Mouse (Mus musculus): ENCODE measurements around the gene Gm11084. TPM values are rescaled to one million over a fixed set of nuclear protein-coding genes. Genes with fewer than 3 reads are reported as not detected.
"Not testable (repeated sequence)": the region's sequence is repeated elsewhere in the genome, so short reads cannot be mapped to it uniquely, and the experiment has no call there.

Gene Gm11084
- polyA plus RNA-seq (2016; fragmentation: Nextera tagmentation; extraction: Ambion mirVana) = not detected in 2 replicates

DNA sequence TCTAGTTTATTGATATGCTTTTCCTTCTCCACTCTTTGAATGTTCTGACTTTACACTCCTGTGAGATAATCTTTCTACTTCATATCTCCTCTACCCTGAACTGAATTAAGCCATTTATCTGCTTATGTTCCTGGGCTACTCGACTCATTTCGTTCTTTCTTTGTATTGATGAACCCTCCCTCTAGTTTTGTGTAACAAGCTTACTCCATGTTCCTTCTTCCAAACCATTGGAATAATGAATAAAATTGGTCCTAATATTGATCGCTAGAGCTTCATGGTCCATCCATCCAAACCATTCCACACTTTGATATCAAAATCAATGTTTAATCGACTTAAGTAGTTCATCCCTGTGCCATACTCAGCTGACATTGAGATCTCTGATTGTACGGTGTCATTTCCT lies at the start of gene Gm11084:
Gene Gm11084 (minus strand): TSS at position 101 of the 400 bp plus-strand sequence.
- WGBS = 93% methylated on average over 5 of the region's 5 CpGs
- no peak within 1 kb of the TSS for H3K4me3 ChIP-seq
- H3K9me3 ChIP-seq = peaks cover 7% of the 10 kb centered on the region
- ATAC-seq (ENCODE audit: low FRiP score, low read depth) = no peak
- no peaks in the 10 kb centered on the region for H3K27me3 ChIP-seq (replicated peaks)
- no peaks in the 10 kb centered on the region for H3K4me1 ChIP-seq
- no peak within 1 kb of the TSS for H3K4me2 ChIP-seq (replicated peaks)
- no peak within 1 kb of the TSS for H3K9ac ChIP-seq
- no peak within 1 kb of the TSS for H3K27ac ChIP-seq
- H3K36me3 ChIP-seq = peaks cover 6% of the 10 kb centered on the region; the same call in 1 of the 2 replicates

DNA sequence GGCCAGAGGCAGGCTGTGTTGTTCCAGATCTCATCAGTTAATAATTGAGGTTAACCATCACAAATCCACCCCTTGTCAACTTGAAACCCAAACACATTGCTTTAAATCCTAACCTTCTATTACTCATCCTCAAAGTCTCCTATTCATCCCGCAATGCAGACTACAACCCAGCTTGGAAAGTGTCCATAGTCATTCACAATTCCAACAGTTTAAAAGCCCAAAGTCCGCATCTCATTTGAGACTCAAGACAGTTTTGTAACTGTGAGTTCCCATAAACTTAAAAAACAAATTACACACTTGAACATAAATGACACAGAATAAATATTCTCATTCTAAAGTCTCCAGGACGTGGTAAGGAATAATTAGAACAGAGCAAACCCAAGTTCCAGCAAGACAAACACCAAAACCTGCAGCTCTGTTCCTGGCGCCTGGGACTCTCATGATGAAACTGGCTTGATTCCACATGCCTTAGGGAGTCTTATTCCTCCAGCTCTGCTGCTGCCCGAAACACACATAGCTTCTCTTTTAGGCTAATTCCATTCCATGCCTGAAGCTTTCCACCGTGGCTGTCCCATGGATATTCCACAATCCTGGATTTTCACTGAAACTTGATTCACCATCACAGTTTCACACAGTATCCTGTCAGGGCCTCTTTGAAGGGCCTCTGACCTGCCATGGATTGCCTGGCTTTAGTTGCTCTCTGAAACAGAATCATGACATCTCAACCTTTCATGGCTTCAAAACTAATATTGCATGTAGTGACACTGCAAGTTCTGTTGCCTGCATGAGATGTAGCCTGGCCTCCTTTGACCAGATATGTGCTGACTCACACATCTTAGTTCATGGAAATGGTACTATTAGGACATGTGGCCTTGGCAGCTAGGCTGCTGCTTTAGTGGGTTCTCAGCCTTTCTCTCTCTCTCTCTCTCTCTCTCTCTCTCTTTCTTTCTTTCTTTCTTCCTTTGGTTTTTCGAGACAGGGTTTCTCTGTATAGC lies 44.8 kb upstream of the Gm11084 start:
- no peak for ATAC-seq (ENCODE audit: low FRiP score, low read depth)
- H3K9ac ChIP-seq = no peak overlapping the region

DNA sequence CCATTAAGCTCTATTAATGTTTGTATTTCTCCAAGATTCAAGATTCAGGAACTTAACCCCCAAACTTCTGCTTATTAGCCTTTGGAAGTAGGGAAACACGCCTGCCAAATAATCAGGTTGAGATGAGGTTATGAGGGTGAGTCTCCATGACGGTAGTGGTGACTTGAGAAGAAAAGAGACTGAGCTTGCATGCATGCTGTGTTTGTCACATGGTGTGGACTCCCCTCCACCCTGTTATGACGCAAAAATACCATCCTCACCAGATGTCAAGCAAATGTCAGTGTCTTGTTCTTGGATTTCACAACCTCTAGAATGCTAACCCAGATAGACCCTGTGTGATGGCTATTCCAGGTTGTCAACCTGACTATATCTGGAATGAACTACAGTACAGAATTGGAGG lies 43.3 kb upstream of the Gm11084 start:
- Histone ChIP-seq H3K9me3 (no peaks in the 10 kb centered on the region), H3K36me3 (no peaks in the 10 kb centered on the region), H3K4me2 (replicated peaks) (no peak overlapping the region), H3K4me1 (no peaks in the 10 kb centered on the region), H3K9ac (no peak overlapping the region), H3K4me3 (no peak overlapping the region), H3K27ac (no peak overlapping the region), H3K27me3 (replicated peaks) (no peaks in the 10 kb centered on the region)
- WGBS = 91% methylated on average over 3 of the region's 3 CpGs
- no peak for ATAC-seq (ENCODE audit: low FRiP score, low read depth)

More for the DNA sequence above, 44.8 kb upstream of the Gm11084 start:
- Histone ChIP-seq H3K4me1 (no peaks in the 10 kb centered on the region), H3K4me3 (no peak overlapping the region), H3K27me3 (replicated peaks) (no peaks in the 10 kb centered on the region), H3K27ac (no peak overlapping the region), H3K4me2 (replicated peaks) (no peak overlapping the region), H3K9me3 (no peaks in the 10 kb centered on the region), H3K36me3 (no peaks in the 10 kb centered on the region)
- WGBS = 86% methylated on average over 7 of the region's 7 CpGs

DNA sequence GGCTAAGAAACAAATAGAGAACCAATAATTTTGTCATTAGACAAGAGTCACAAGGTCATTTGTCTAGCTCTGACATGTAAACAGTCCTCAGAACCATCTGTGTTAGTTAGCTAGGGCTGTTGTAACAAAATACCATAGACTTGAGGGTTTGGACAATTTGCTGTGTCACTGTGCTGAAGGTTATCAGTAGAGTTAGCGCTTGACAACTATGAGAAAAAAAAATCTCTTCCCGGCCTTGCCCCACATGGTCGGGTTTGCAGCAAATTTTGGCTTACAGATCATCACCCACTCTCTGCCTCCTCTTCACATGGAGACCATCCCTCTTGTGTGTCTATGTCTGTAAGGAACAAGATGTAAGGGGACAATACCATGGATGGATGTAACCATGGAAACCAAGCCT lies 41.5 kb upstream of the Gm11084 start:
- WGBS = 87% methylated on average over 3 of the region's 3 CpGs
- Histone ChIP-seq H3K4me3 (no peak overlapping the region), H3K4me1 (no peaks in the 10 kb centered on the region), H3K36me3 (no peaks in the 10 kb centered on the region), H3K27me3 (replicated peaks) (no peaks in the 10 kb centered on the region), H3K4me2 (replicated peaks) (no peak overlapping the region), H3K27ac (no peak overlapping the region), H3K9me3 (no peaks in the 10 kb centered on the region), H3K9ac (no peak overlapping the region)
- ATAC-seq (ENCODE audit: low FRiP score, low read depth) = no peak

DNA sequence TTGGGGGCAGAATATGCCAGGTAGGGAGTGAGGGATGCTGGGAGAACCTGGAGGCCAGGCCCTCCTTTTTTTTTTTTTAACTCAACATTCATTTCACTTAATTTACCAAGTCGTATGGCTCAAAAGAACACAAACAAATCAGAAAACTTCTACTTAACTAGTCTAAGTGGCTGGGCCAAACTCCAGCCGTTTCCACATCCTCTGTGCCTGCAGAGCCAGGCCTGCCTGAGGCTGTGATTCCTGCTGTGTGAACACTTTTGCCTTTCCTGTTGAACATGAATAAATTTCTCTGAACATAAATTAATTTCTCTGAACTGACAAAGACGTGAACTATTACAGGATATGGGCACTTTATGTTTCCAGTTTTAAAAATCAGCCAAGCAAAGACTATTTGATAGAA lies 40.6 kb upstream of the Gm11084 start:
- Histone ChIP-seq H3K4me2 (replicated peaks) (no peak overlapping the region), H3K4me1 (no peaks in the 10 kb centered on the region), H3K9ac (no peak overlapping the region), H3K27ac (no peak overlapping the region), H3K27me3 (replicated peaks) (no peaks in the 10 kb centered on the region), H3K4me3 (no peak overlapping the region), H3K36me3 (no peaks in the 10 kb centered on the region), H3K9me3 (no peaks in the 10 kb centered on the region)
- WGBS = 57% methylated on average over 3 of the region's 3 CpGs
- ATAC-seq (ENCODE audit: low FRiP score, low read depth) = no peak

DNA sequence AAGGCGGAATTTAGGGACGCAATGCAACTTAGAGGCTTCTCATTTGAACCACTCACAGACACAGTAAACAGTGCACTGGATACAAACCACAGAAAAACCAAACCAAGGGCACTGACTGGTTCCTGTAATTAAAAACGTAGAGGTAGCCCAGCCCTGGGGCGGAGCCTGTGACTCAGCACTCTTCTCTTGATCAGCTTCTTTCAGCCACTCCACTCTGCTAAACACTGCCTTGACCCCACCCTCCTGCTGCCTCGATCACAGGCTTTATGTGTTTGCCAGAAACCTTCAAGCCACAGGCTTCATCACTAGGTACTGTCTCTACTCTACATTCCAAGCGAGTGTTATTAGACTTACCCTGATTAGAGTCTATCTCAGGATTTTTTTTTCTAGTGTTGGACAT lies 37.3 kb upstream of the Gm11084 start:
- no peak overlapping the region for H3K27ac ChIP-seq
- no peak overlapping the region for H3K4me3 ChIP-seq
- H3K9ac ChIP-seq = no peak overlapping the region
- H3K9me3 ChIP-seq = no peaks in the 10 kb centered on the region
- no peak overlapping the region for H3K4me2 ChIP-seq (replicated peaks)
- no peaks in the 10 kb centered on the region for H3K36me3 ChIP-seq
- ATAC-seq (ENCODE audit: low FRiP score, low read depth) = no peak
- H3K27me3 ChIP-seq (replicated peaks) = no peaks in the 10 kb centered on the region
- no peaks in the 10 kb centered on the region for H3K4me1 ChIP-seq
- WGBS = 50% methylated on average over 6 of the region's 6 CpGs

DNA sequence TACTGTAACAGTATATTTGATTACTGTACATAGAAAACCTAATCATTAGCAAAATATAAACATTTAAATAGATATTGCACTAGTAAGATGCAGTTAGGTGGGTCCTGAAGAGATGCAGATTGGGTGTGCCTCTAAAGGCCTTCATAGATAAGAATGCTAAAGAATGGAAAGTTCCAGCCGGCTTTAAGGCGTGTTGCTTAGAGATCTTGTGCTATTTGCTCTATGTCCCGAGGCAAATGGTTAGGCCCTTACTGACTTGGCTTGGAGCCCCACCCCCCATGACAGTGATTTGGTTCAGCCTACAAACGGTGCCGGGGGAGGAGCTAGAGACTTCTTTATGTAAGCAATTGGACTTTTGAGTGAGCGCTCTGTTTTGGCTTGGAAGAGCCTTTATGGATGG lies 34.5 kb upstream of the Gm11084 start:
- H3K27me3 ChIP-seq (replicated peaks) = no peaks in the 10 kb centered on the region
- H3K27ac ChIP-seq = no peak overlapping the region
- H3K9ac ChIP-seq = no peak overlapping the region
- H3K4me1 ChIP-seq = no peaks in the 10 kb centered on the region
- no peak overlapping the region for H3K4me2 ChIP-seq (replicated peaks)
- 85% methylated on average over 6 of the region's 6 CpGs for WGBS
- no peaks in the 10 kb centered on the region for H3K36me3 ChIP-seq
- no peak for ATAC-seq (ENCODE audit: low FRiP score, low read depth)
- no peaks in the 10 kb centered on the region for H3K9me3 ChIP-seq
- H3K4me3 ChIP-seq = no peak overlapping the region

DNA sequence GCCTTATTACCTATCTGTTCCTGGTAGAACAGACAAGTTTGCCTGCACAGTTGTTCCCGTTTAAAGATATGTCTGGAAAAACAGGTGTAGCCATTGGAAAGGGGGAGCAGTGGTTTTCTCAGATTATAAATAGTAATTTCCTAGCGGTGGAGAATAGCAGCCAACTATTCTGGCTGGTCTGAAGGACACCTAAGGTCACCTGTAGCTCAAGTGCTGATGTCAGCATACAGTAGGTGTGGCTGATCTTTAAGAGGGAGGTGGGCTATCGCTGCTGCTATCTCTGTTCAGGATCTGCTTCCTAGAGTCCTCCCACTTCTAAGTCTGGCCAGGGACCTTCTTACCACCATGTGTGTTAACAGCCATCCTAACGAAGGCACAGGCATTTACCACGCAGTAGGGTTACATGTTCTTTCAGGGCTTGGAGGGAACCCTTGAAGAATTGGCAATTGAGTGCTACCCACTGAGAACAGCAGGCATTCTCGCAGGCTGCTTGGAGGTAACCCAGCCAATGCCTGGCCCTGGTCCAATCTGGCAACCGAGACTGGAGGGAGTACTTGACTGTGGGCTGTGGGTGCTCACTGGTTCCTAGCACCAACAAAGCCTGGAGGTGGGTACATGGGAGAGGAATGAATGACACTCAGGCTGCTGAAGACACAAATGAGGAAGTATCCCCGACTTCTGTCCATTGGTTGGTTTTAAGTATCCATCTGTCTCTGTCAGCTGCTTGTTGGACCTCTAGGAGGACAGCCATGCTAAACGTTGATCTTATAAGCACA lies 33.0 kb upstream of the Gm11084 start:
- Histone ChIP-seq H3K4me1 (no peaks in the 10 kb centered on the region), H3K36me3 (no peaks in the 10 kb centered on the region), H3K9me3 (no peaks in the 10 kb centered on the region), H3K27me3 (replicated peaks) (no peaks in the 10 kb centered on the region), H3K27ac (no peak overlapping the region), H3K4me2 (replicated peaks) (no peak overlapping the region), H3K4me3 (no peak overlapping the region), H3K9ac (no peak overlapping the region)
- WGBS = 83% methylated on average over 9 of the region's 9 CpGs
- ATAC-seq (ENCODE audit: low FRiP score, low read depth) = no peak

DNA sequence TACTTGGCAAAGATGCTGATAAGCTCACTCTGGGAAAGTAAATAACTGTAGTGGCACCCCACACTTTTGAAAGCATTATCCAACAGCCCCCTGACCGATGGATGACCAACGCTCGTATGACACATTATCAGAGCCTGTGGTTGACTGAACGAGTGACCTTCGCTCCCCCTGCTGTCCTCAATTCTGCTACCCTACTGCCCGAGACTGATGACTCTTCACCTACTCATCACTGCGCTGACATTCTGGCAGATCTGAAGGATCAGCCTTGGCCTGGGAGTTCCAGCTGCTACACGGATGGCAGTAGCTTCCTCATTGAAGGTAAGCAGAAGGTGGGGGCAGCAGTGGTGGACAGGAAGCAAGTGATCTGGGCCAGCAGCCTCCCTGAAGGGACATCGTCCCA lies 27.5 kb upstream of the Gm11084 start:
- not testable (repeated sequence) for H3K9me3 ChIP-seq; H3K27me3 ChIP-seq (replicated peaks); H3K4me3 ChIP-seq; H3K36me3 ChIP-seq; H3K4me1 ChIP-seq; ATAC-seq (ENCODE audit: low FRiP score, low read depth); H3K4me2 ChIP-seq (replicated peaks); H3K9ac ChIP-seq; H3K27ac ChIP-seq
- WGBS = 90% methylated on average over 9 of the region's 9 CpGs

DNA sequence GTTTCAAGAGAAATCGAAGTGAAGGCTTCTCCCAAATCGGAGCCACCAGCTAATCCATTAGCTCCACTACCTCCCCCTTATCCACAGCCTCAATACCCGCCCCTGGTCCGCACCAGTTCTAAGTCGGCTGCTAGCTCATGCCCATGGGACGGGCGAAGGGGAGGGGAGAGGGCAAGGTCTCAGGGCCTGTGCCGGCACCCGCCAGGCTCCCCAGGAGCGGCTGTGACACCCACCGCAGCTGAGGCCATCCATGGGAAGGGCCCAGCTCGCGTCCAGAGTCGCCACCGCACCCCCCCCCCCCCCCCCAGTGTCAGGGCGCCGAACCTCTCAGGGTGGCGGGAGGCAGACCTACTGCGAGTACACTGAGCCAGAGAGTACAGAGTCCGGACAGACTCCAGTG lies 26.1 kb upstream of the Gm11084 start:
- no peak overlapping the region for H3K9ac ChIP-seq
- no peak for ATAC-seq (ENCODE audit: low FRiP score, low read depth)
- H3K4me2 ChIP-seq (replicated peaks) = no peak overlapping the region
- no peak overlapping the region for H3K4me3 ChIP-seq
- H3K36me3 ChIP-seq = no peaks in the 10 kb centered on the region
- WGBS = 78% methylated on average over 20 of the region's 20 CpGs
- H3K27me3 ChIP-seq (replicated peaks) = no peaks in the 10 kb centered on the region
- no peak overlapping the region for H3K27ac ChIP-seq
- peaks cover 9% of the 10 kb centered on the region; the same call in 1 of the 2 replicates for H3K9me3 ChIP-seq
- H3K4me1 ChIP-seq = no peaks in the 10 kb centered on the region

DNA sequence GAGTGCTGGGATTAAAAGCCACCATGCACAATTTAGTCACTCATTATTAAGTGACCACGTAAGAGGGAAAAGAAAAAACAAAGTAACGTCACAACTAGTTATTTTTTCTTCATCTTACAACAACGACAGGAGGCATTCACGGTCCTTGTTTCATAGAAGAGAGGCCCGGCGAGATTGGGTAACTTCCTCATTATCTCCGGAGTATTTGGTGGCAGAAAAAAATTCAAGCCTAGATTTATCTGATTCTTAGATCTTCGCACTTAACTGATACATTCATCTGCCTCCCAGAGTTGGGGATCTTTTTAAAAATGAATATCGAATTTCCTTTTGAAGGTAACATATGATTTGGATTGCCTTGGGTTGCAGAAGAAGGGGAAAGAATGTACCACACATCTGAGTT lies 21.0 kb upstream of the Gm11084 start:
- Histone ChIP-seq H3K27ac (no peak overlapping the region), H3K4me3 (no peak overlapping the region)

More for the DNA sequence above, 21.0 kb upstream of the Gm11084 start:
- peaks cover 19% of the 10 kb centered on the region; the same call in 1 of the 2 replicates for H3K4me1 ChIP-seq
- no peak overlapping the region for H3K4me2 ChIP-seq (replicated peaks)
- H3K27me3 ChIP-seq (replicated peaks) = no peaks in the 10 kb centered on the region
- 94% methylated on average over 9 of the region's 9 CpGs for WGBS
- ATAC-seq (ENCODE audit: low FRiP score, low read depth) = no peak
- H3K36me3 ChIP-seq = no peaks in the 10 kb centered on the region
- no peak overlapping the region for H3K9ac ChIP-seq
- peaks cover 9% of the 10 kb centered on the region; the same call in 1 of the 2 replicates for H3K9me3 ChIP-seq

Data from neural tube, embryonic 12.5 days (tissue).